Mouse (Mus musculus) hindbrain, embryonic 15.5 days (tissue): Measurements from ENCODE around the gene Usp24. TPM values are rescaled to one million over a fixed set of nuclear protein-coding genes. Genes with fewer than 3 reads are reported as not detected.
A peak's percentile ranks its signal among the peaks of the same experiment; 100 is the strongest.

Experiments used
- ATAC-seq: fragments of 200-750 bp; cut with Nextera tagmentation; 2 replicates; pipeline ENCODE4 v1.8.0; 2017; ENCODE audit warnings: low read depth, moderate number of reproducible peaks, moderate TSS enrichment; ENCODE audit not compliant: low FRiP score
- H3K27ac ChIP-seq: fragments of 300-500 bp; sonication (generic); replicated peaks from 2 replicates; pipeline ENCODE4 v1.5.1; 2015; ENCODE audit warnings: mild to moderate bottlenecking, inconsistent platforms
- H3K27me3 ChIP-seq: fragments of 300-500 bp; sonication (generic); 2 replicates; pipeline ENCODE4 v1.6.1; 2015; ENCODE audit warnings: control low read depth, inconsistent platforms
- H3K36me3 ChIP-seq: fragments of 300-500 bp; sonication (generic); 2 replicates; pipeline ENCODE4 v1.6.1; 2015; ENCODE audit warnings: control low read depth, inconsistent platforms
- H3K4me1 ChIP-seq: fragments of 300-500 bp; sonication (generic); replicated peaks from 2 replicates; pipeline ENCODE4 v1.6.1; 2015; ENCODE audit warnings: control low read depth, inconsistent platforms
- H3K4me2 ChIP-seq: fragments of 300-500 bp; sonication (generic); 2 replicates; pipeline ENCODE4 v1.6.1; 2015; ENCODE audit warnings: moderate library complexity, mild to moderate bottlenecking, inconsistent platforms
- H3K4me3 ChIP-seq: fragments of 300-500 bp; sonication (generic); 2 replicates; pipeline ENCODE4 v1.5.1; 2015; ENCODE audit warnings: mild to moderate bottlenecking, inconsistent platforms
- H3K9ac ChIP-seq: fragments of 300-500 bp; sonication (generic); 2 replicates; pipeline ENCODE4 v1.6.1; 2015; ENCODE audit warnings: inconsistent platforms
- H3K9me3 ChIP-seq: fragments of 300-500 bp; sonication (generic); 2 replicates; pipeline ENCODE4 v1.6.1; 2016; ENCODE audit warnings: control low read depth, inconsistent platforms
- WGBS: fragments of 180-500 bp; shearing (Covaris S2); methylation state at CpG from one replicate; pipeline ENCODE4 v1.1.7; 2015; 5-methylcytosine and 5-hydroxymethylcytosine counted together
- polyA plus RNA-seq: library from polyadenylated mRNA; unstranded; fragments of >200 nt; fragmentation: Nextera tagmentation; extraction: Ambion mirVana; gene quantifications from 2 replicates; pipeline ENCODE4 v1.2.1, GENCODE M21; 2015

Usp24 gene
- 9.1 and 9.8 TPM in 2 replicates for polyA plus RNA-seq

- peak within 1 kb of the TSS; percentile 97 for H3K9ac ChIP-seq
- peak within 1 kb of the TSS; percentile 96 for H3K4me3 ChIP-seq
- no peaks in the 10 kb centered on the region for H3K9me3 ChIP-seq
- H3K27me3 ChIP-seq = no peaks in the 10 kb centered on the region
- peak within 1 kb of the TSS; percentile 92 for H3K27ac ChIP-seq
- H3K4me1 ChIP-seq = peaks cover 41% of the 10 kb centered on the region
- no peaks in the 10 kb centered on the region for H3K36me3 ChIP-seq
- H3K4me2 ChIP-seq = peak within 1 kb of the TSS; percentile 78
- WGBS = 0% methylated on average over 36 of the region's 60 CpGs
- ATAC-seq = peak; percentile 92
Observed at GRCm38 (mm10) chr4:106315921-106316350, at the start of gene Usp24. Gene Usp24, plus strand, starts transcription at chr4:106316213.

GRCm38 (mm10) chr4:106276937-106277336 is 39.1 kb upstream of the Usp24 start:
- 47% methylated on average over 2 of the region's 2 CpGs for WGBS
- no peaks in the 10 kb centered on the region for H3K27me3 ChIP-seq
- H3K4me2 ChIP-seq = no peak overlapping the region
- no peaks in the 10 kb centered on the region for H3K4me1 ChIP-seq
- ATAC-seq = no peak
- H3K27ac ChIP-seq = no peak overlapping the region
- no peak overlapping the region for H3K9ac ChIP-seq
- H3K4me3 ChIP-seq = no peak overlapping the region
- no peaks in the 10 kb centered on the region for H3K36me3 ChIP-seq
- no peaks in the 10 kb centered on the region for H3K9me3 ChIP-seq

GRCm38 (mm10) chr4:106279177-106279576 is 36.8 kb upstream of the Usp24 start:
- H3K4me1 ChIP-seq = no peaks in the 10 kb centered on the region
- H3K36me3 ChIP-seq = no peaks in the 10 kb centered on the region
- no peak overlapping the region for H3K4me3 ChIP-seq
- H3K4me2 ChIP-seq = no peak overlapping the region
- no peak for ATAC-seq
- WGBS = 46% methylated on average over 4 of the region's 4 CpGs
- no peak overlapping the region for H3K27ac ChIP-seq
- no peaks in the 10 kb centered on the region for H3K27me3 ChIP-seq
- H3K9me3 ChIP-seq = no peaks in the 10 kb centered on the region
- no peak overlapping the region for H3K9ac ChIP-seq

- no peak overlapping the region for H3K9ac ChIP-seq
- no peaks in the 10 kb centered on the region for H3K4me1 ChIP-seq
- 70% methylated on average over 2 of the region's 2 CpGs for WGBS
- H3K4me3 ChIP-seq = no peak overlapping the region
- no peaks in the 10 kb centered on the region for H3K9me3 ChIP-seq
- no peaks in the 10 kb centered on the region for H3K36me3 ChIP-seq
- H3K27ac ChIP-seq = no peak overlapping the region
- H3K4me2 ChIP-seq = no peak overlapping the region
- no peak for ATAC-seq
- H3K27me3 ChIP-seq = no peaks in the 10 kb centered on the region
Observed at GRCm38 (mm10) chr4:106281128-106281491, 34.9 kb upstream of the Usp24 start.

- Histone ChIP-seq H3K4me1 (no peaks in the 10 kb centered on the region), H3K4me2 (no peak overlapping the region), H3K4me3 (no peak overlapping the region), H3K36me3 (no peaks in the 10 kb centered on the region), H3K27ac (no peak overlapping the region), H3K9me3 (no peaks in the 10 kb centered on the region), H3K9ac (no peak overlapping the region), H3K27me3 (no peaks in the 10 kb centered on the region)
- WGBS = 76% methylated on average over 8 of the region's 8 CpGs
- ATAC-seq = no peak
Observed at GRCm38 (mm10) chr4:106281492-106282122, 34.4 kb upstream of the Usp24 start.

- no peak for ATAC-seq
- H3K36me3 ChIP-seq = no peaks in the 10 kb centered on the region
- H3K9me3 ChIP-seq = no peaks in the 10 kb centered on the region
- H3K4me3 ChIP-seq = no peak overlapping the region
- no peaks in the 10 kb centered on the region for H3K27me3 ChIP-seq
- no peak overlapping the region for H3K9ac ChIP-seq
- 92% methylated on average over 3 of the region's 3 CpGs for WGBS
- no peak overlapping the region for H3K4me2 ChIP-seq
- no peaks in the 10 kb centered on the region for H3K4me1 ChIP-seq
- no peak overlapping the region for H3K27ac ChIP-seq
Observed at GRCm38 (mm10) chr4:106282123-106282510, 33.9 kb upstream of the Usp24 start.

- Histone ChIP-seq H3K9ac (no peak overlapping the region), H3K4me2 (no peak overlapping the region), H3K27me3 (no peaks in the 10 kb centered on the region), H3K9me3 (no peaks in the 10 kb centered on the region), H3K36me3 (no peaks in the 10 kb centered on the region), H3K27ac (no peak overlapping the region), H3K4me3 (no peak overlapping the region), H3K4me1 (no peaks in the 10 kb centered on the region)
- 82% methylated on average over 4 of the region's 4 CpGs for WGBS
- ATAC-seq = no peak
Observed at GRCm38 (mm10) chr4:106286958-106287743, 28.9 kb upstream of the Usp24 start.

- 84% methylated on average over 2 of the region's 2 CpGs for WGBS
- ATAC-seq = no peak
- no peaks in the 10 kb centered on the region for H3K4me1 ChIP-seq
- H3K27me3 ChIP-seq = no peaks in the 10 kb centered on the region
- H3K36me3 ChIP-seq = no peaks in the 10 kb centered on the region
- H3K27ac ChIP-seq = no peak overlapping the region
- H3K9ac ChIP-seq = no peak overlapping the region
- H3K9me3 ChIP-seq = no peaks in the 10 kb centered on the region
- no peak overlapping the region for H3K4me2 ChIP-seq
- no peak overlapping the region for H3K4me3 ChIP-seq
Observed at GRCm38 (mm10) chr4:106290201-106290600, 25.8 kb upstream of the Usp24 start.

GRCm38 (mm10) chr4:106292823-106293222 is 23.2 kb upstream of the Usp24 start:
- Histone ChIP-seq H3K4me1 (no peaks in the 10 kb centered on the region), H3K27ac (no peak overlapping the region), H3K4me2 (no peak overlapping the region), H3K4me3 (no peak overlapping the region), H3K27me3 (no peaks in the 10 kb centered on the region), H3K9me3 (no peaks in the 10 kb centered on the region), H3K36me3 (no peaks in the 10 kb centered on the region), H3K9ac (no peak overlapping the region)
- ATAC-seq = no peak
- WGBS = 92% methylated on average over 4 of the region's 4 CpGs

- ATAC-seq = no peak
- Histone ChIP-seq H3K27me3 (no peaks in the 10 kb centered on the region), H3K4me1 (no peaks in the 10 kb centered on the region), H3K4me2 (no peak overlapping the region), H3K4me3 (no peak overlapping the region), H3K9ac (no peak overlapping the region), H3K36me3 (no peaks in the 10 kb centered on the region), H3K9me3 (no peaks in the 10 kb centered on the region), H3K27ac (no peak overlapping the region)
- 85% methylated on average over 6 of the region's 6 CpGs for WGBS
Observed at GRCm38 (mm10) chr4:106293378-106294090, 22.5 kb upstream of the Usp24 start.

GRCm38 (mm10) chr4:106295696-106296095 is 20.3 kb upstream of the Usp24 start:
- Histone ChIP-seq H3K4me1 (no peaks in the 10 kb centered on the region), H3K36me3 (no peaks in the 10 kb centered on the region), H3K4me3 (no peak overlapping the region), H3K9ac (no peak overlapping the region), H3K27me3 (no peaks in the 10 kb centered on the region), H3K9me3 (no peaks in the 10 kb centered on the region), H3K4me2 (no peak overlapping the region), H3K27ac (no peak overlapping the region)
- no peak for ATAC-seq
- WGBS = 73% methylated on average over 4 of the region's 4 CpGs

- Histone ChIP-seq H3K9me3 (no peaks in the 10 kb centered on the region), H3K27me3 (no peaks in the 10 kb centered on the region), H3K4me1 (no peaks in the 10 kb centered on the region), H3K4me2 (no peak overlapping the region), H3K4me3 (no peak overlapping the region), H3K36me3 (no peaks in the 10 kb centered on the region), H3K27ac (no peak overlapping the region), H3K9ac (no peak overlapping the region)
- WGBS = 90% methylated on average over 7 of the region's 7 CpGs
- no peak for ATAC-seq
Observed at GRCm38 (mm10) chr4:106296412-106297086, 19.5 kb upstream of the Usp24 start.
